Comparison of ENCODE assay signal across 8 mouse cellular contexts in genomic region chr1:135283826-135284291, GRCm38 (mm10). TPM values are rescaled to one million over a fixed set of nuclear protein-coding genes. Genes with fewer than 3 reads are reported as not detected.
A peak's percentile ranks its signal among the peaks of the same experiment; 100 is the strongest.
DNase-seq lines count a peak whose midpoint lies in the region; ATAC-seq and TF ChIP-seq lines count a peak whose summit lies in the region.

Gene Rnpep (minus strand): TSS chr1:135284084.

- peak; percentile 36 for DNase-seq in brain, embryonic 18.5 days (ENCODE audit: low read depth, low spot score)
- DNase-seq in kidney, postnatal 0 days (ENCODE audit: low spot score) = peak; percentile 82
- DNase-seq in liver, adult 2 months (ENCODE audit: extremely low read depth, low read depth, low spot score) = peak; percentile 45
- peak; percentile 51 to 77 for DNase-seq in spleen, postnatal 4 days (ENCODE audit: low spot score in 2 of 2)

- peak within 1 kb of the TSS; percentile 87 for H3K9ac ChIP-seq in heart, embryonic 12.5 days
- H3K9ac ChIP-seq in kidney, postnatal 0 days (ENCODE audit: low read depth, low read length) = peak within 1 kb of the TSS; percentile 89
- peak within 1 kb of the TSS; percentile 94 for H3K9ac ChIP-seq in liver, adult 2 months (ENCODE audit: low read depth, low read length)

- TF ChIP-seq POLR2A in liver, adult 2 months (IDR thresholded peaks at IDR 0.05; ENCODE audit: extremely low read depth, insufficient read depth, low read length) = peak; percentile 83
- TF ChIP-seq POLR2A in myocyte (IDR thresholded peaks at IDR 0.05; ENCODE audit: insufficient read length, low read depth) = peak; percentile 79

- peaks cover 6% of the 10 kb centered on the region for H3K36me3 ChIP-seq in heart, embryonic 12.5 days
- no peaks in the 10 kb centered on the region for H3K36me3 ChIP-seq in kidney, postnatal 0 days (ENCODE audit: insufficient read depth, low read length)
- peaks cover 6% of the 10 kb centered on the region; the same call in 1 of the 2 replicates for H3K36me3 ChIP-seq in liver, adult 2 months (ENCODE audit: control insufficient read depth, insufficient read depth, low read length)
- H3K36me3 ChIP-seq in myocyte (ENCODE audit: control insufficient read depth, insufficient read depth) = no peaks in the 10 kb centered on the region

- peak within 1 kb of the TSS; percentile 8 for H3ac ChIP-seq in myocyte (ENCODE audit: control insufficient read depth, insufficient read length)

- peak within 1 kb of the TSS; percentile 70 for H3K27ac ChIP-seq in heart, embryonic 12.5 days (ENCODE audit: poor library complexity, severe bottlenecking)
- peak within 1 kb of the TSS; percentile 87 for H3K27ac ChIP-seq in kidney, postnatal 0 days
- peak within 1 kb of the TSS; percentile 88 for H3K27ac ChIP-seq in liver, adult 2 months (replicated peaks; ENCODE audit: insufficient read depth, low read depth, low read length)

- no peaks in the 10 kb centered on the region for H3K27me3 ChIP-seq in heart, embryonic 12.5 days (replicated peaks)
- H3K27me3 ChIP-seq in kidney, postnatal 0 days (ENCODE audit: insufficient read depth, low read length) = no peaks in the 10 kb centered on the region
- H3K27me3 ChIP-seq in liver, adult 2 months (ENCODE audit: control insufficient read depth, insufficient read depth, low read length) = no peaks in the 10 kb centered on the region
- H3K27me3 ChIP-seq in myocyte (ENCODE audit: control insufficient read depth, insufficient read depth, insufficient read length) = no peaks in the 10 kb centered on the region

- H3K9me3 ChIP-seq in heart, embryonic 12.5 days (replicated peaks) = no peaks in the 10 kb centered on the region
- H3K9me3 ChIP-seq in kidney, postnatal 0 days (replicated peaks; ENCODE audit: low read length) = no peaks in the 10 kb centered on the region

- peak within 1 kb of the TSS; percentile 74 for H3K4me3 ChIP-seq in heart, embryonic 12.5 days
- peak within 1 kb of the TSS; percentile 74 for H3K4me3 ChIP-seq in kidney, postnatal 0 days (replicated peaks; ENCODE audit: low read depth, low read length)
- peak within 1 kb of the TSS; percentile 84 for H3K4me3 ChIP-seq in liver, adult 2 months (ENCODE audit: insufficient read depth, low read depth, low read length)
- peak within 1 kb of the TSS; percentile 28 for H3K4me3 ChIP-seq in myocyte

- H3K79me2 ChIP-seq in liver, adult 2 months (ENCODE audit: control insufficient read depth, insufficient read depth, low read length) = no peaks in the 10 kb centered on the region
- H3K79me2 ChIP-seq in myocyte (ENCODE audit: control insufficient read depth, insufficient read depth) = no peaks in the 10 kb centered on the region

- peak within 1 kb of the TSS; percentile 88 for H3K4me2 ChIP-seq in heart, embryonic 12.5 days
- peak within 1 kb of the TSS; percentile 80 for H3K4me2 ChIP-seq in kidney, postnatal 0 days (ENCODE audit: low read length)
- peak within 1 kb of the TSS; percentile 77 for H3K4me2 ChIP-seq in myocyte (ENCODE audit: low read depth)

- WGBS in heart, embryonic 12.5 days = under 1% methylated on average over 35 of the region's 39 CpGs
- under 1% methylated on average over 38 of the region's 39 CpGs for WGBS in kidney, postnatal 0 days
- under 1% methylated on average over 39 of the region's 39 CpGs for WGBS in liver, adult 2 months

- TF ChIP-seq CTCF in kidney, postnatal 0 days (IDR thresholded peaks at IDR 0.05; ENCODE audit: low read depth) = no peak
- no peak for TF ChIP-seq CTCF in liver, adult 2 months (IDR thresholded peaks at IDR 0.05; ENCODE audit: low read depth, low read length)

- H3K4me1 ChIP-seq in heart, embryonic 12.5 days (replicated peaks) = peaks cover 16% of the 10 kb centered on the region
- H3K4me1 ChIP-seq in kidney, postnatal 0 days (replicated peaks; ENCODE audit: insufficient read depth, low read length) = no peaks in the 10 kb centered on the region
- peaks cover 12% of the 10 kb centered on the region for H3K4me1 ChIP-seq in liver, adult 2 months (ENCODE audit: control insufficient read depth, insufficient read depth, low read length)

- peak; percentile 83 for ATAC-seq in CD4-positive, CD25-positive, alpha-beta regulatory T cell, adult 4 months
- peak; percentile 60 for ATAC-seq in erythroid progenitor cell, adult 5-6 weeks (replicated peaks; ENCODE audit: low FRiP score, poor library complexity, severe bottlenecking)
- peak; percentile 76 for ATAC-seq in heart, embryonic 12.5 days (ENCODE audit: insufficient number of reproducible peaks, low FRiP score)
- peak; percentile 87 for ATAC-seq in kidney, postnatal 0 days (replicated peaks; ENCODE audit: low FRiP score, low read depth)

TF ChIP-seq in myocyte, 11 proteins besides CTCF, POLR2A, EP300 and RAD21:
- no peak for TF ChIP-seq MYOD1 (IDR thresholded peaks at IDR 0.05; ENCODE audit: control insufficient read depth in 1 of 3, insufficient read length in 2 of 3, low read depth in 2 of 3)
- TF ChIP-seq POLR2AphosphoS2 (IDR thresholded peaks at IDR 0.05; ENCODE audit: insufficient read length, low read depth) = peak; percentile 83

RNA-seq across cellular contexts. Expression of gene Rnpep, which starts in this region (rescaled TPM):
- 10 to 100 TPM; 34.5 to 45.6 TPM for polyA plus RNA-seq in CD4-positive, CD25-positive, alpha-beta regulatory T cell, adult 4 months (2017; shearing (Covaris generic))
- 15.5 and 15.9 TPM in 2 replicates for total RNA-seq in erythroid progenitor cell, adult 5-6 weeks (2015; ENCODE audit: low replicate concordance)
- total RNA-seq in erythroid progenitor cell, adult 5-6 weeks (2017; ENCODE audit: low replicate concordance) = 11.9 and 14.6 TPM in 2 replicates
- 61.0 and 62.0 TPM in 2 replicates for polyA plus RNA-seq in heart, embryonic 12.5 days (2016; fragmentation: Nextera tagmentation; extraction: Ambion mirVana)
- 56.5 and 62.8 TPM in 2 replicates for polyA plus RNA-seq in kidney, postnatal 0 days (2015; fragmentation: Nextera tagmentation; extraction: Ambion mirVana)
- 18.7 and 20.2 TPM in 2 replicates for total RNA-seq in liver, adult 2 months (2014; rRNA removed)
- 16.0 and 22.0 TPM in 2 replicates for polyA plus RNA-seq in liver, adult 2 months (2012; rRNA removed)
- polyA plus RNA-seq in myocyte (2012; fragmentation: generic; extraction: Trizol) = 23.2 TPM

Comparison
In these comparisons a context has a peak if more than half of its experiments do, and no peak if none do; other contexts are left out.
1. Peak in every context shown above with its lines: DNase-seq, ATAC-seq, H3K4me3 ChIP-seq and H3K27ac ChIP-seq.
2. H3K4me3 ChIP-seq: peak in every context shown above with its lines; median percentile 84 in liver, adult 2 months; 74 in heart, embryonic 12.5 days; 74 in kidney, postnatal 0 days; 28 in myocyte.